Mouse (Mus musculus): ENCODE results near the gene Wwc2.

The Wwc2 gene

DNA sequence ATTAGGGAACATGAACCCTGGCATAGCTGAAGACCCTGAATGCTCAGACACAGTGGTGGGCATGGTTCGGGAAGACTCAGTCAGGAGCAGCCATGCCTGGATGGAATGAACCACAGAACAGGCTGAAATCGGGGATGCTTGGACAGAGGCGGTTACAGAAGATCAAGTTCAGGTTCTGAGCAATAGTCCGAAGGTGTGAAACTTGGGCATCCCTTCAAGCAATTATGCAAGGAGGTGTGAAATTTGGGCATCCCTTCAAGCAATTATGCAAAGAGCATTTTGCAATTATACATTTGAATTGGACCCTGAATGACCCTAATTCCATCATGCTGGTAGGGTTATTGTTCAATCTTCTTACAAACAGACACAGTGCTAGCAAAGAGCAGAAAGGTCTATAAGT is 208.8 kb downstream of the Wwc2 start:
- DNase-seq: no peak

DNA sequence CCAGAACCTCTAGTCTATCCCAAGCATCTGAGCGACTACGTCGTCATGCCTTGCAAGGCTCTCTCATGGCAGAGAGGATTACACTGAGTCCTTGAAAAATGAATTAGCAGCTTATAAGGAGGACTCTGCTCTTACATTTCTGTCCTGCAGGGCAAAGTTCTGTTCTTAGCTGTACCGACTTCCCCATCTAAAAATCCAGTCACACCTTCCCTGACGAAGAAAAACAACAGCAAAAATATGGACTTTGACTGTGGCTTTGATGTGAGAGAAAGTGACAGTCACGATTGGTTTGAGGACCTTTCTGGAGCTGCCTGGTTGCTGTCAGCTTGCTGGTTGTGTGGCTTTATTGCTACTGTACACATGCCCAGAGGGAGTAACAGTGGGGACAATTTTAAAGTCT is 211.1 kb downstream of the Wwc2 start:
- no peak for DNase-seq

DNA sequence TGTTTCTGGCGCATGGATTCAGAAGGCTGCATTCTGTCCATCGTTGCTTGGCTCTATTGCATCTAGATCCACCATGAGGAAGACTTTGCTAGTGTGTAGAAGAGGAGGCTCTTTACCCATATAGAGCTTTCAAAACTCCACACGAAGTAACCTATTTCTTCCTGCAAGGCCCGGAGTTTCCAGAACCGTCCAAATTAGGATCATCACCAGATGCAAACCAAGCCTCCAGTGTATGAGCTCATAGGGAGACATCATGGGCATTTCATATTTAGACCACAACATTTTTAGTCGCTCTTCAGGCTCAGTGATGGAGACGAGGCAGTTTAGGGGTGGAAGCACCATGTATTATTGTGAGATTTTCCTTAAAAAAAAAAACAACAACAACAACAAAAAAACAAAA is 213.3 kb downstream of the Wwc2 start:
- no peak for DNase-seq
